Comparison of ENCODE assay signal across 21 mouse cellular contexts in the genomic region with DNA sequence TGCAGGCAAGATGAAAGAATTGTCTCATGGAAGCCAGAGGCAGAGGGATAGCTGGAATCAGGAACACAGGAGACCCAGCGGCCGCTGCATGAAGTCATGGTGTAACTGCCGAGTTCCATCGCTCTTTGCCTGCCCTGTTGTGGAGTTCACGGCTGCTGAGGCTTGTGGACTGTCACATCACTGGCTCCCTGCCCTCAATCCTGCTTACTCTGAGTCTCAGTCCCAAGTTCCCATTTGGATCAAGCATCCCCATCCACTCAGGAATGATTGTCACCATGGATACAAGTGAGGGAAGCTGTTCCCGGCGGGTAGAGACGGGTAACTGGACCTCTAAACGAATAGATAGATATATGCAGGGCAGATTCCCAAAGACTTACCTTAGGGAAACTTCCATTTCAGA.
A peak's percentile ranks its signal among the peaks of the same experiment; 100 is the strongest.
DNase-seq lines count a peak whose midpoint lies in the region; ATAC-seq and TF ChIP-seq lines count a peak whose summit lies in the region.
"Had no signal": no experiment of that assay in that cellular context is flagged by ENCODE, and none has a peak within 500 bp of the region (broad histone marks: within the 10 kb centered on the region; RNA-seq: fewer than 3 reads in every experiment).

No protein-coding gene starts in this region.

- no peaks in the 10 kb centered on the region for H3K36me3 ChIP-seq in embryonic facial prominence, embryonic 14.5 days (ENCODE audit: control insufficient read depth, insufficient read depth, low read length)
- H3K36me3 ChIP-seq in embryonic facial prominence, embryonic 10.5 days (replicated peaks) = no peaks in the 10 kb centered on the region
- no peaks in the 10 kb centered on the region for H3K36me3 ChIP-seq in hindbrain, postnatal 0 days (ENCODE audit: insufficient read depth, low read length)
- no peaks in the 10 kb centered on the region for H3K36me3 ChIP-seq in hindbrain, embryonic 12.5 days
- H3K36me3 ChIP-seq in midbrain, embryonic 14.5 days (ENCODE audit: control insufficient read depth, insufficient read depth, low read length) = no peaks in the 10 kb centered on the region
- no peaks in the 10 kb centered on the region for H3K36me3 ChIP-seq in midbrain, embryonic 16.5 days (ENCODE audit: control insufficient read depth, insufficient read depth, low read length)
- H3K36me3 ChIP-seq: embryonic facial prominence, embryonic 15.5 days; forebrain, embryonic 10.5 days; heart, embryonic 10.5 days; heart, embryonic 15.5 days; hindbrain, embryonic 13.5 days had no signal

- DNase-seq in embryonic facial prominence, embryonic 14.5 days (ENCODE audit: low spot score) = peak; percentile 50
- DNase-seq in embryonic facial prominence, embryonic 10.5 days (ENCODE audit: low spot score) = no peak
- DNase-seq in hindbrain, postnatal 0 days (ENCODE audit: low spot score) = peak; percentile 34
- peak; percentile 15 for DNase-seq in midbrain, embryonic 14.5 days
- DNase-seq: adrenal gland, postnatal 14 days; cerebellum, adult 2 months; gastrocnemius, adult 2 months; gastrocnemius, postnatal 25 days; heart, postnatal 36 days had no signal

- whole genome bisulfite sequencing in embryonic facial prominence, embryonic 14.5 days = 73% methylated on average over 9 of the region's 9 CpGs
- WGBS in embryonic facial prominence, embryonic 10.5 days = 88% methylated on average over 9 of the region's 9 CpGs
- 55% methylated on average over 9 of the region's 9 CpGs for WGBS in hindbrain, postnatal 0 days
- 88% methylated on average over 9 of the region's 9 CpGs for WGBS in hindbrain, embryonic 12.5 days
- 82% methylated on average over 9 of the region's 9 CpGs for WGBS in midbrain, embryonic 14.5 days
- WGBS in midbrain, embryonic 16.5 days = 71% methylated on average over 9 of the region's 9 CpGs

- no peak overlapping the region for H3K27ac ChIP-seq in embryonic facial prominence, embryonic 14.5 days (replicated peaks; ENCODE audit: low read depth, low read length)
- no peak overlapping the region for H3K27ac ChIP-seq in embryonic facial prominence, embryonic 10.5 days (replicated peaks)
- H3K27ac ChIP-seq in hindbrain, postnatal 0 days = no peak overlapping the region
- no peak overlapping the region for H3K27ac ChIP-seq in hindbrain, embryonic 12.5 days
- H3K27ac ChIP-seq in midbrain, embryonic 14.5 days (replicated peaks; ENCODE audit: low read depth, low read length) = no peak overlapping the region
- H3K27ac ChIP-seq in midbrain, embryonic 16.5 days (ENCODE audit: low read length) = no peak overlapping the region
- H3K27ac ChIP-seq: embryonic facial prominence, embryonic 15.5 days; forebrain, embryonic 10.5 days; gastrocnemius, adult 2 months; heart, embryonic 10.5 days; heart, embryonic 15.5 days; hindbrain, embryonic 13.5 days had no signal

- no peaks in the 10 kb centered on the region for H3K4me1 ChIP-seq in embryonic facial prominence, embryonic 14.5 days (ENCODE audit: control insufficient read depth, insufficient read depth, low read length)
- no peaks in the 10 kb centered on the region for H3K4me1 ChIP-seq in embryonic facial prominence, embryonic 10.5 days
- 0 out of 2 replicates have a peak, but pooled peaks cover 4% of the 10 kb centered on the region for H3K4me1 ChIP-seq in hindbrain, postnatal 0 days (ENCODE audit: insufficient read depth, low read length)
- no peaks in the 10 kb centered on the region for H3K4me1 ChIP-seq in hindbrain, embryonic 12.5 days
- no peaks in the 10 kb centered on the region for H3K4me1 ChIP-seq in midbrain, embryonic 14.5 days (ENCODE audit: control insufficient read depth, insufficient read depth, low read length)
- H3K4me1 ChIP-seq in midbrain, embryonic 16.5 days (ENCODE audit: control insufficient read depth, insufficient read depth, low read length) = no peaks in the 10 kb centered on the region
- H3K4me1 ChIP-seq: embryonic facial prominence, embryonic 15.5 days; forebrain, embryonic 10.5 days; heart, embryonic 10.5 days; heart, embryonic 15.5 days; hindbrain, embryonic 13.5 days had no signal

- H3K9me3 ChIP-seq in embryonic facial prominence, embryonic 14.5 days (ENCODE audit: control insufficient read depth, low read length) = no peaks in the 10 kb centered on the region
- H3K9me3 ChIP-seq in embryonic facial prominence, embryonic 10.5 days = no peaks in the 10 kb centered on the region
- no peaks in the 10 kb centered on the region for H3K9me3 ChIP-seq in hindbrain, postnatal 0 days (ENCODE audit: low read length)
- H3K9me3 ChIP-seq in hindbrain, embryonic 12.5 days (replicated peaks) = no peaks in the 10 kb centered on the region
- no peaks in the 10 kb centered on the region for H3K9me3 ChIP-seq in midbrain, embryonic 14.5 days (ENCODE audit: control insufficient read depth, low read length)
- H3K9me3 ChIP-seq in midbrain, embryonic 16.5 days (replicated peaks; ENCODE audit: control insufficient read depth, low read length, poor library complexity, severe bottlenecking) = no peaks in the 10 kb centered on the region
- H3K9me3 ChIP-seq: embryonic facial prominence, embryonic 15.5 days; forebrain, embryonic 10.5 days; heart, embryonic 10.5 days; heart, embryonic 15.5 days; hindbrain, embryonic 13.5 days had no signal

- 0 out of 2 replicates have a peak, but pooled peaks have one; percentile 30 for ATAC-seq in embryonic facial prominence, embryonic 14.5 days (ENCODE audit: low read depth)
- no peak for ATAC-seq in hindbrain, postnatal 0 days
- no peak for ATAC-seq in hindbrain, embryonic 12.5 days (ENCODE audit: low FRiP score)
- no peak for ATAC-seq in midbrain, embryonic 14.5 days (ENCODE audit: low FRiP score, low TSS enrichment)
- ATAC-seq in midbrain, embryonic 16.5 days = no peak
- ATAC-seq: activated CD4-positive, CD25-positive, alpha-beta regulatory T cell, adult 4 months; forebrain, embryonic 14.5 days; intestine, embryonic 16.5 days; Patski had no signal

- H3K4me2 ChIP-seq in embryonic facial prominence, embryonic 14.5 days (ENCODE audit: low read depth, low read length) = no peak overlapping the region
- H3K4me2 ChIP-seq in hindbrain, postnatal 0 days (ENCODE audit: low read depth, low read length) = no peak overlapping the region
- no peak overlapping the region for H3K4me2 ChIP-seq in hindbrain, embryonic 12.5 days (replicated peaks)
- H3K4me2 ChIP-seq in midbrain, embryonic 14.5 days (ENCODE audit: low read length) = no peak overlapping the region
- H3K4me2 ChIP-seq in midbrain, embryonic 16.5 days (ENCODE audit: low read length) = no peak overlapping the region
- H3K4me2 ChIP-seq: embryonic facial prominence, embryonic 15.5 days; heart, embryonic 15.5 days; hindbrain, embryonic 13.5 days had no signal

- H3K9ac ChIP-seq in embryonic facial prominence, embryonic 14.5 days (ENCODE audit: low read depth, low read length) = no peak overlapping the region
- H3K9ac ChIP-seq in hindbrain, postnatal 0 days (replicated peaks; ENCODE audit: low read length) = no peak overlapping the region
- no peak overlapping the region for H3K9ac ChIP-seq in hindbrain, embryonic 12.5 days
- no peak overlapping the region for H3K9ac ChIP-seq in midbrain, embryonic 14.5 days (replicated peaks; ENCODE audit: low read length)
- H3K9ac ChIP-seq in midbrain, embryonic 16.5 days (ENCODE audit: low read depth, low read length) = no peak overlapping the region
- H3K9ac ChIP-seq: embryonic facial prominence, embryonic 15.5 days; heart, embryonic 15.5 days; hindbrain, embryonic 13.5 days had no signal

- no peak for TF ChIP-seq CTCF in hindbrain, postnatal 0 days (IDR thresholded peaks at IDR 0.05; ENCODE audit: low read depth)

- H3K27me3 ChIP-seq in embryonic facial prominence, embryonic 14.5 days (replicated peaks; ENCODE audit: control insufficient read depth, insufficient read depth, low read length) = no peaks in the 10 kb centered on the region
- no peaks in the 10 kb centered on the region for H3K27me3 ChIP-seq in embryonic facial prominence, embryonic 10.5 days (replicated peaks; ENCODE audit: low read depth, poor library complexity, severe bottlenecking)
- H3K27me3 ChIP-seq in hindbrain, postnatal 0 days (ENCODE audit: insufficient read depth, low read length) = no peaks in the 10 kb centered on the region
- no peaks in the 10 kb centered on the region for H3K27me3 ChIP-seq in hindbrain, embryonic 12.5 days
- H3K27me3 ChIP-seq in midbrain, embryonic 14.5 days (ENCODE audit: control insufficient read depth, insufficient read depth, low read length) = no peaks in the 10 kb centered on the region
- no peaks in the 10 kb centered on the region for H3K27me3 ChIP-seq in midbrain, embryonic 16.5 days (ENCODE audit: control insufficient read depth, insufficient read depth, low read depth, low read length)
- H3K27me3 ChIP-seq: embryonic facial prominence, embryonic 15.5 days; heart, embryonic 15.5 days; hindbrain, embryonic 13.5 days had no signal

- H3K4me3 ChIP-seq in embryonic facial prominence, embryonic 14.5 days (ENCODE audit: low read depth, low read length) = no peak overlapping the region
- no peak overlapping the region for H3K4me3 ChIP-seq in embryonic facial prominence, embryonic 10.5 days
- no peak overlapping the region for H3K4me3 ChIP-seq in hindbrain, postnatal 0 days (ENCODE audit: low read length)
- no peak overlapping the region for H3K4me3 ChIP-seq in hindbrain, embryonic 12.5 days
- H3K4me3 ChIP-seq in midbrain, embryonic 14.5 days (replicated peaks; ENCODE audit: low read depth, low read length) = no peak overlapping the region
- no peak overlapping the region for H3K4me3 ChIP-seq in midbrain, embryonic 16.5 days (ENCODE audit: low read depth, low read length)
- H3K4me3 ChIP-seq: embryonic facial prominence, embryonic 15.5 days; erythroblast, embryonic 14.5 days; forebrain, embryonic 10.5 days; gastrocnemius, adult 2 months; heart, embryonic 10.5 days; heart, embryonic 15.5 days; hindbrain, embryonic 13.5 days had no signal
